Mouse (Mus musculus) ES-Bruce4 (cell line): Measurements from ENCODE around the gene Muc13. TPM values are rescaled to one million over a fixed set of nuclear protein-coding genes. Genes with fewer than 3 reads are reported as not detected.
A peak's percentile ranks its signal among the peaks of the same experiment; 100 is the strongest.

Experiments
- H3K27ac ChIP-seq: 2 replicates; pipeline ENCODE4 v1.5.1; 2012; ENCODE audit warnings: low read length, inconsistent platforms; ENCODE audit not compliant: insufficient read depth
- H3K27me3 ChIP-seq: 2 replicates; pipeline ENCODE4 v1.6.1; 2012; ENCODE audit warnings: mild to moderate bottlenecking, low read length, inconsistent platforms; ENCODE audit not compliant: control insufficient read depth, poor library complexity, insufficient read depth, severe bottlenecking
- H3K36me3 ChIP-seq: 2 replicates; pipeline ENCODE4 v1.6.1; 2012; ENCODE audit warnings: inconsistent platforms, mild to moderate bottlenecking, low read length, moderate library complexity; ENCODE audit not compliant: control insufficient read depth, poor library complexity, insufficient read depth, severe bottlenecking
- H3K4me1 ChIP-seq: one replicate; pipeline ENCODE4 v1.8.1; 2011; ENCODE audit warnings: low read length; ENCODE audit not compliant: control insufficient read depth, insufficient read depth
- H3K4me3 ChIP-seq: 2 replicates; pipeline ENCODE4 v1.5.1; 2011; ENCODE audit warnings: low read depth, mild to moderate bottlenecking, low read length
- H3K9ac ChIP-seq: 2 replicates; pipeline ENCODE4 v1.6.1; 2012; ENCODE audit warnings: low read depth, mild to moderate bottlenecking, inconsistent platforms; ENCODE audit not compliant: poor library complexity, severe bottlenecking
- H3K9me3 ChIP-seq: replicated peaks from 2 replicates; pipeline ENCODE4 v1.6.1; 2012; ENCODE audit warnings: mild to moderate bottlenecking, low read length, inconsistent platforms; ENCODE audit not compliant: control insufficient read depth, poor library complexity, insufficient read depth, severe bottlenecking
- CTCF ChIP-seq: IDR thresholded peaks from one replicate; pipeline ENCODE4 v1.8.1; 2011; ENCODE audit warnings: low read depth, low read length
- EP300 ChIP-seq: IDR thresholded peaks from 2 replicates; pipeline ENCODE4 v1.6.1; 2011; ENCODE audit warnings: low read depth, low read length; ENCODE audit not compliant: insufficient read depth
- POLR2A ChIP-seq: IDR thresholded peaks from one replicate; pipeline ENCODE4 v1.8.1; 2011; ENCODE audit warnings: low read length; ENCODE audit not compliant: insufficient read depth
- polyA plus RNA-seq: library from polyadenylated mRNA; stranded (reverse); fragments of >200 nt; gene quantifications from 2 replicates; pipeline ENCODE4 v1.2.4, GENCODE M21; 2011; ENCODE audit warnings: low read depth; ENCODE audit not compliant: missing spikeins, insufficient read depth, insufficient read length

Gene Muc13
- polyA plus RNA-seq, 1 experiment, result not detected

GRCm38 (mm10) chr16:33756396-33756795 lies 37.4 kb upstream of the Muc13 start:
- no peak overlapping the region for H3K4me3 ChIP-seq
- H3K4me1 ChIP-seq, result peaks cover 2% of the 10 kb centered on the region
- H3K9me3 ChIP-seq, result no peaks in the 10 kb centered on the region
- no peak for TF ChIP-seq POLR2A
- no peak for TF ChIP-seq CTCF
- no peak for TF ChIP-seq EP300
- no peaks in the 10 kb centered on the region for H3K27me3 ChIP-seq
- H3K9ac ChIP-seq, result no peak overlapping the region
- no peaks in the 10 kb centered on the region for H3K36me3 ChIP-seq
- H3K27ac ChIP-seq, result no peak overlapping the region

- H3K36me3 ChIP-seq, result no peaks in the 10 kb centered on the region
- H3K9ac ChIP-seq, result no peak overlapping the region
- H3K27ac ChIP-seq, result no peak overlapping the region
- no peaks in the 10 kb centered on the region for H3K9me3 ChIP-seq
- no peak overlapping the region for H3K4me3 ChIP-seq
- H3K27me3 ChIP-seq, result no peaks in the 10 kb centered on the region
- TF ChIP-seq POLR2A (no peak), EP300 (no peak), CTCF (no peak)
- H3K4me1 ChIP-seq, result peaks cover 2% of the 10 kb centered on the region
Observed at GRCm38 (mm10) chr16:33759207-33759606, 34.6 kb upstream of the Muc13 start.

GRCm38 (mm10) chr16:33760542-33760941 lies 33.3 kb upstream of the Muc13 start:
- H3K4me1 ChIP-seq, result peaks cover 2% of the 10 kb centered on the region
- no peaks in the 10 kb centered on the region for H3K27me3 ChIP-seq
- TF ChIP-seq CTCF (no peak), EP300 (peak; percentile 80), POLR2A (no peak)
- H3K4me3 ChIP-seq, result no peak overlapping the region
- H3K9me3 ChIP-seq, result no peaks in the 10 kb centered on the region
- no peaks in the 10 kb centered on the region for H3K36me3 ChIP-seq
- peak overlapping the region; percentile 68; the same call in 1 of the 2 replicates for H3K27ac ChIP-seq
- no peak overlapping the region; the same call in 1 of the 2 replicates for H3K9ac ChIP-seq

- Histone ChIP-seq H3K27me3 (no peaks in the 10 kb centered on the region), H3K4me3 (no peak overlapping the region), H3K4me1 (peaks cover 2% of the 10 kb centered on the region), H3K27ac (no peak overlapping the region), H3K9ac (no peak overlapping the region), H3K36me3 (no peaks in the 10 kb centered on the region), H3K9me3 (no peaks in the 10 kb centered on the region)
- TF ChIP-seq POLR2A (no peak), EP300 (no peak), CTCF (no peak)
Observed at GRCm38 (mm10) chr16:33760996-33761395, 32.8 kb upstream of the Muc13 start.

GRCm38 (mm10) chr16:33764501-33765193 lies 29.2 kb upstream of the Muc13 start:
- Histone ChIP-seq H3K36me3 (no peaks in the 10 kb centered on the region), H3K27me3 (no peaks in the 10 kb centered on the region), H3K9me3 (no peaks in the 10 kb centered on the region), H3K9ac (no peak overlapping the region), H3K4me1 (no peaks in the 10 kb centered on the region), H3K27ac (no peak overlapping the region), H3K4me3 (no peak overlapping the region)
- TF ChIP-seq EP300 (no peak), POLR2A (no peak), CTCF (no peak)

GRCm38 (mm10) chr16:33765477-33765876 lies 28.4 kb upstream of the Muc13 start:
- H3K9me3 ChIP-seq, result no peaks in the 10 kb centered on the region
- H3K4me3 ChIP-seq, result no peak overlapping the region
- H3K27me3 ChIP-seq, result no peaks in the 10 kb centered on the region
- no peak for TF ChIP-seq EP300
- TF ChIP-seq POLR2A, result no peak
- no peak for TF ChIP-seq CTCF
- no peak overlapping the region for H3K9ac ChIP-seq
- H3K27ac ChIP-seq, result no peak overlapping the region
- no peaks in the 10 kb centered on the region for H3K4me1 ChIP-seq
- H3K36me3 ChIP-seq, result no peaks in the 10 kb centered on the region
